Mouse (Mus musculus): Measurements from ENCODE around the gene Gm10065.
"Not testable (repeated sequence)": the region's sequence is repeated elsewhere in the genome, so short reads cannot be mapped to it uniquely, and the experiment has no call there.

The Gm10065 gene

DNA sequence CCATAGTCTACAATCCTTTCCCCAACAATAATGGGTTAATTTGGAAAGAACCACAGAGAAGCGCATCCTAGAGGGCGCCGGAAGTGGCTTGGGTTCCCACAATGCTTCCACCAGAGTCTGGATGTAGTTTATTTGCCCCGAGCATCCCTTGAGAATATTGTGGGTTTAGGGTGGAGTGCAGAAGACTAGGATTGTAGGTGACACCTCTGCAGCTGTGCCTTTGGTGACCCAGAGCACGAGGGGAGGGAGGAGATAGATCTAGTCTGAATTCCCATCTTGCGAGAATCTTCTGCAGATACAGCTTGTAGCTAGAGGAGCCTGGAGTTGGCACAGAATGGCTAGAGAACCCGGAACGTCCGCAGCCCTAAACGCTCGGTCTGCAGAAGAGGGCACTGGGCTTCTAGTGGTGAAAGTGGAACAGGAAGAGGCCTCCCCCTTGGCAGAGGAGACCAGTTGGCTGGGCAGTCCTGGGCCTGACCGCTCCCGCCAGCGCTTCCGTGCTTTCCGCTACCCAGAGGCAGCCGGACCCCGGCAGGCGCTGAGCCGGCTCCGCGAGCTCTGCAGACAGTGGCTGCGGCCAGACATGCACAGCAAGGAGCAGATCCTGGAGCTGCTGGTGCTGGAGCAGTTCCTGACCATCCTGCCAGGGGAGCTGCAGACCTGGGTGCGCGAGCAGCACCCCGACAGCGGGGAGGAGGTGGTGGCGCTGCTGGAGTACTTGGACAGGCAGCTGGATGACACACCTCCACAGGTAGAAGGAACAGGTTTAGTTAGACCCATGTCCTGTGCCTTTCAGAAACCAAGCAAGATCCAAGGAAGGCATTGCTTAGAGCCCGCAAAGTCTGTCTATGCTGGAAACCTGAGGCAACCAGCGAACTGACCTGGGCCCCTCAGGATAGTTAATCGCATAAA, at the start of gene Gm10065, which contains the start of gene Zkscan4:
Gm10065 (minus strand) TSS at position 683 of the 912 bp plus-strand sequence.
Zkscan4 (plus strand) TSS at position 149 of the 912 bp plus-strand sequence.
- DNase-seq (ENCODE audit: extremely low read depth, low read depth, low spot score) = not testable (repeated sequence)

- peak; percentile 86 for DNase-seq (ENCODE audit: extremely low read depth, low read depth, low spot score)
Measured at GRCm38 (mm10) chr13:21506221-21506649, 27.0 kb upstream of the Gm10065 start.

DNA sequence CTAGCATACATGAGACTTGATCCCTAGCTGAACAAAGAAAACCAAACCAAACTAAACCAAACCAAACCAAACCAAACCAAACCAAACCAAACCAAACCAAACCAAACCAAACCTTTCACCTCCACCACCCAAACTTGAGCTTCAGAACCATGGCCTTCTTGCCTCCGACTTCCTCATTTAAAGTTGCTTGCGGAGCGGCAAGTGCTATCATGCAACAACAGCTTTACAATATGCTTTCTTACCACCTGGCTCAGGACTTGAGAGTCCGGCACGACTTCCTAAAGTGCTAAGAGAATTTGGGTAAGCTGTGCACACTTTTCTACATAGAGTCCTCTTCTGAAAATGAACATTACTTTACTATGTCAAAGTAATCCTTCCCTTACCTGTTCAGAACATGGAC, 23.1 kb upstream of the Gm10065 start:
- DNase-seq (ENCODE audit: extremely low read depth, low read depth, low spot score) = no peak

GRCm38 (mm10) chr13:21501182-21501581, 21.9 kb upstream of the Gm10065 start, which contains the start of gene Gm11273:
Gm11273 (minus strand) TSS chr13:21501418.
- DNase-seq (ENCODE audit: extremely low read depth, low read depth, low spot score) = not testable (repeated sequence)

- no peak for DNase-seq (ENCODE audit: extremely low read depth, low read depth, low spot score)
Measured at GRCm38 (mm10) chr13:21495080-21495479, 15.8 kb upstream of the Gm10065 start, which contains the start of gene AK157302. AK157302 (plus strand) TSS chr13:21495223.

DNA sequence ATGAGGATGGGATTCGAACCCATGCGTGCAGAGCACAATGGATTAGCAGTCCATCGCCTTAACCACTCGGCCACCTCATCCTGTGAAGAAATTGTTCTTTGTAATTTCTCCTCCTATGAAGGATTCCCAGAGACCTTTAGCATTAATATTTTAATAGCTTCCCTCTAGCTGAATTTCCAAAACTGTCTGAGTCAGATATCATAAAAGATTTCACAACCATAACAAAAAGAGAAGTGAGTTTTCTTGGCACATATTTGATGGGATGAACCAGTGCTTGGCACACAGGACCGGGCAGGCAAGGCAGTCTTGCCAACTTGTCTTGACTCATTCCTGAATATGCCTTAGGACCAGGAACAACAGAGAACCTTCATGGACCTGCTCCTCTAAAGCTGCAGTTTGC, 13.6 kb upstream of the Gm10065 start:
- DNase-seq (ENCODE audit: extremely low read depth, low read depth, low spot score) = peak; percentile 95

DNA sequence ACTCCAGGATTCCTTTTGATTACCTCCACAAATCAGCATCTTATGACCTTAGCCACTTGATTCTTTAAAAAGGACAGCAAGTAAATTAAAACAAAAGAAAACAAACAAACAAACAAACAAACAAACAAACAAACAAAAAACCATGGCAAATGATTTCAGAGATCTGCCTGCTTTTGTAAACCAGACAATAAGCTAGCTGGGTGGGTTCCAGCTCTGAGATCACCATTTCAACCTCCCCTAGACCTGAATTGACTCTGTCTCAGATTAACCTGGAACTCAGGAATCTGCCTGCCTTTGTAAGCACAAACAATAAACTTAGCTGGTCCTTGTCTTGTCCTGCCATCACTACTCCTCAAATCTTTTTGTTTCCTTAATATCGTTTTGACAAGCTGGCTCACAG, 7.6 kb upstream of the Gm10065 start:
- no peak for DNase-seq (ENCODE audit: extremely low read depth, low read depth, low spot score)

- DNase-seq (ENCODE audit: extremely low read depth, low read depth, low spot score) = no peak
Measured at GRCm38 (mm10) chr13:21472427-21472826, 6.8 kb downstream of the Gm10065 start.

DNA sequence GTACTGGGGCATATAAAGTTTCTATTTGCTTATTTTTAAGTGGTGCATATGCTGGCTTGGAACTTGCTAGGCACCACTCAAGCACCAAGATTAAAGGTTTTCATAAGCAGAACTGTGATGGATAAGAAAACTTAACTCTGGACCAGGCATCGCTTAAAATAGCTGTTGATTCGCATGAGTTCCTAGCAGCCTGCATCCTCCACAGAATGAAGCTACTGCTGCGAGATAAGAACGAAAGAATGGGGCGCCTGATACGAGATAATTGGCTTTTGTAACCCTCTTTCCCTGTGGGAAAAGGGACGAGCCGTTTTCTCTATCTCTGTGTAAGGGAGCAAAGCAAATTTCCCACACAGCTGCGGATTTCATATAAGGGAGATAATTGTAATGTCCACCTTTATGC, 10.1 kb downstream of the Gm10065 start:
- DNase-seq (ENCODE audit: extremely low read depth, low read depth, low spot score) = no peak

DNA sequence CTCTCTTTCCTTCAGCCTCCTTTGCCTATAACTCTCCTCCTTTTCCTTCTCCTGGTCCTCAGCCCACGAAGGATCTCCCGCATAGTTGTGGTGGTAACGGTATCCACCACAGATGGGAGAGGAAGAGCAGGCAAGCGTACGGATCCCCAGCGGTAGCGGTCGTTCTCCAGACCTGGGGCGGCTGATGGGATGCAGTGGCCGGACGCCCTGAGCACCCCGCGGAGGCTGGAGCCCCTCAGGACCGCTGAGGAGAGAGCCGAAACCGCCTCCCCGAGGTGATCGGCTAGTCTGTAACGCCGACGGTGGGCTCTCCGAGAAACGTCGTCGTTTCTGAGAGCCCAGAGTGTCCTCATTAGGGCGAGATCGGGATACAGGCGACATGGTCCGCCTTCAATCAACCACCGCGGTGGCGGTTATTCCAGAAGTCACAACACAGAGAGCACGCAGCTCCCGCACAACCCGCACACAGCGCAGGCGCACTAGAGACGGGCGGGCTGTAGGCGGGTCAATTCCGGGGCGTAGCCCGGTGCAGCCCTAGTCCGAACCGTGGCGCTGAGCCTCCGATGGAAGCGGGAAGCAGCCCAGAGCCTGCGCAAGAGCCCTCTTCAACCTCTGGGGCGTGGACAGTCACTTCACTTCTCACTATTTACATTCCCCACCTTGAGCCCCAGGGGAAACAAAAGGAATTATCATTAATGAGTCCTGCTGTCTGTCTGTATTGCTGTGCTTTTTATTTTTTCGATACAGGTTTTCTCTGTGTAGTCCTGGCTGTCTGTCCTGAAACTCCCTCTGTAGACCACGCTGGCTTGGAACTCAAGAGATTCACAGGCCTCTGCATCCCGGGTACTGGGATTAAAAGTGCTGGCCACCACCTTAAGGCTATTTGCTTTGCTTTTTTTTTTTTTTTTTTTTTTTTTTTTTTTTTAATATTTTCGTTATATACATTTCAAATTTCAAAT, 10.9 kb downstream of the Gm10065 start, which contains the start of gene Nkapl:
Nkapl (minus strand) TSS at position 449 of the 959 bp plus-strand sequence.
- DNase-seq (ENCODE audit: extremely low read depth, low read depth, low spot score) = no peak

GRCm38 (mm10) chr13:21467336-21467735, 11.9 kb downstream of the Gm10065 start:
- DNase-seq (ENCODE audit: extremely low read depth, low read depth, low spot score) = no peak

DNA sequence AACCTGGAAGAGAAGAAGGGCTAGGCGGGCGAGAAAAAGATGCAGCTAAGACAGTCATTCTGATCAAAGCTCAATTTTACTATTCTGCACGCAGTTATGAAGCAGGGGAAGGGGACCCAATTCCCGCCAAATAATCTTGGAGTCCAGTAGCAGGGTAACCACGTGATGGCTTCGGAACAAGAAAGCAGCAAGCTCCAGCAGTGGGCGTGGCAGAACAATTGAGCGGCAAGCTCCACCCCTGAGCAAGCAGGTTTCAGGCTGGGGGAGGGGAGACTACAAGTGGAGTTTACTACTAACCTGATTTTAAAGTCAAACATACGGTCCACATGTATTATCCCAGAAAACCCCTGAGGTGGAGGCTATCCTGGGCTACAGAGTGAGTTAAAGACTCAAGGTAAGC, 16.7 kb downstream of the Gm10065 start:
- not testable (repeated sequence) for DNase-seq (ENCODE audit: extremely low read depth, low read depth, low spot score)

DNA sequence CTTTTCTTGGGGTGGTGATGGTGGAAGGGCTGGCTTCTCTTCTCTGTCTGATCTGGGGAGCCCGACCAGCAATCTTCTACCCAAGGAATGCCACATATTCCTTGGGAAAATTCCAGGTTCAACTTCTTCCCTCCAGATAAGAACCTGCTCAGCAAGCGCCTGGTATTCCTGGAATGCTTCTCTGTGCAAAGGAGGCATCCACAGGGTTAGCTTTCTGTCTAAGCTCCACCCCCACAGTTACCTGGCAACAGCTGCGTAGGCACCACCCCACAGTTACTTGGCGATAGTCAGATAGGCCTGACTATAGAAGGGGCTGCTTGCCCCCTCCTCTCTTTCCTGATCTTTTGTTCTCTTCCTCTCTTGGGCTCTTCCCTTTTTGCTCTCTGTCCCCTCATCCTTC, 22.9 kb downstream of the Gm10065 start:
- DNase-seq (ENCODE audit: extremely low read depth, low read depth, low spot score) = no peak

- no peak for DNase-seq (ENCODE audit: extremely low read depth, low read depth, low spot score)
Measured at GRCm38 (mm10) chr13:21454133-21454532, 25.1 kb downstream of the Gm10065 start.

DNA sequence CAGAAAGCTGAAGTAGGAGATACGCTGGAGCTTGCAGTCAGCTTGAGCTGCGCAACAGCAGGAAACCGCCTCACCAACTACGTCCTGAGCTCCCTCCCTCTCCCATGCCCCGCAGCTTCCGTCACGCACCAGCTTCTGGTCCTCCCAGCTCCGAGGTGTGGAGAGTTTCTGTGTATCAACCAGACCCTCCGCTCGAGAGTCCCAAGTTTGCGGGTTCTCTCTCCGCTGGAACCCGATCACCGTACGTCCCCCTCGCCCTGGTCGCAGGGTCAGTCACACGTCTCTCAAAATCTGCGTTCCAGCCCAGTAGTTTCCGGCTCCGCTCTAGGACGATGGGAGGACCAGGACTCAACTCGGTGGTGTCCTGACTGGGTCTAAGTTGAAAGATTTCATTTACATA, 25.8 kb downstream of the Gm10065 start, which contains the start of gene Zscan26:
Zscan26 (minus strand) TSS at position 282 of the 400 bp plus-strand sequence.
- no peak for DNase-seq (ENCODE audit: extremely low read depth, low read depth, low spot score)

DNA sequence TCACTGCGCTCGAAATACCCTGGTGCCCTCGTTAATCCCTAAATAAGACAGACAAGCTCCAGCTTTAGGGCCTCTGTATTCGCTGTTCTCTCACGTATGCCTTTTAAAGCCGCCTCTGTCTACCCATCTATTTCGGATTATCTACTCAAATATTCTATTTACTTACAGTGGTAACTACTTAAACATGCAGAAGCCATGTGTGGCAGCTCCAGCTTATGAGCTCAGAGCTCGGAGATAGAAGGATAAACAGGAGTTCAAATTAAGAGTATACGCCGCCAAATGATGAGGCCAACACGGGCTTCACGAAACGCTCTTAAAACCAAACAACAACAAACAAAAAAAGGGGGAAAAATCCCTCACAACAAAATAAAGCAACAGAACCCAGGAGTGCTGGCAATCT, 26.2 kb downstream of the Gm10065 start:
- DNase-seq (ENCODE audit: extremely low read depth, low read depth, low spot score) = no peak

- no peak for DNase-seq (ENCODE audit: extremely low read depth, low read depth, low spot score)
Measured at GRCm38 (mm10) chr13:21447856-21448614, 31.2 kb downstream of the Gm10065 start.

DNA sequence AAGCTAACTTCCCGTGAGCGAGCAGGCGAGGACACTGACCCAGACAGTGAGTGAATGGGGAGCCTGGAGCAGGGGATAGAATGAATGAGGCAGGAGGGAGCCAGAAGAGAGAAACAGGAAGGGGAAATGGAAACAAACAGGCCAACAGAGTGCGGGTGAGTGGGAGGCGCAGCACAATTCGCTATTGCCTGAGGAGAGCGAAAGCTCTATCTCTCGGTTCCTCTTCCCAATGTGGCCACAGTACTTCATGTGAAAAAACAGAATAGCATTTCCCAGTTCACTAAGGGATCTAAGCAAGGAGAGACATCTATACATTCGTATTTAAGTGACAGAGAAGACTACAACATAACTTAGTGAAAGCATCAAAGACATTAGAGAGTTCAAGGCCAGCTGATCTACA, 32.4 kb downstream of the Gm10065 start:
- DNase-seq (ENCODE audit: extremely low read depth, low read depth, low spot score) = no peak

GRCm38 (mm10) chr13:21441207-21441572, 38.1 kb downstream of the Gm10065 start:
- DNase-seq (ENCODE audit: extremely low read depth, low read depth, low spot score) = no peak

DNA sequence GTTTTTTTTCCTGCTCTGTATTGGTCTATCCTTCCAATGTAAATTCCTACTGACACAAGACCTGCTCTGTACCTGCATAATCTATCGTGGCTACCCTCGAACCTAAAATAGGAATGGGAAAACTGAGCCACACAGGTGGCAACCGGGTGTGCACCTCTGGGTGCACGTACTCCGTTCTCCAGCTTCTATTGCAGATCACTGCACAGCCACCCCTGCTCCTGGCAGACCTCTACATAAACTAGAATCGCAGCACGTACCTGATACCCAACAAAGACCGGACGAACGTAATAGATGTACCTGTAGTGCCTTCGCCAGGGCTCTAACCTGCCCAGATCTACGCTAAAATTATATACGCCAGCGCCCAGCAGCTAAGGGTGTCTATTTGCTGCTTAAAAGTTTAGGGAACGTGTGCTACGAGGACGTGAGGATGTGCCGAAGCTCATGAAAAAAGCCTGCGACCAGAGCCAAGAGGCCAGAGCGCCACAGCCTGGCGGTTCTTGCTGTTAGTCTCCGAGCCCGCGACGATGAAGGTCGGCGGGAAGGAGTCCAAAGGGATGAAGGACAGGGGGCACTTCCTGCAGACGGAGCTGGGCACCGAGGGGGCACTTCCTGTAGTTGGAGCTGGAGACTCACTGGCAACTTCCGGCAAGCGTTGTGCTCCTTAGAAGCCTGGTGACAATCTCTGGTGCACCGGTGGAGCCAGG, 38.6 kb downstream of the Gm10065 start, which contains the start of gene Pgbd1:
Pgbd1 (minus strand) TSS at position 556 of the 704 bp plus-strand sequence.
- DNase-seq (ENCODE audit: extremely low read depth, low read depth, low spot score) = no peak

All from fat pad, adult 2 months (tissue).